Mouse (Mus musculus) erythroid progenitor cell, adult 5-6 weeks (primary cell): ENCODE data around the gene Bpifb9b. TPM values are rescaled to one million over a fixed set of nuclear protein-coding genes. Genes with fewer than 3 reads are reported as not detected.
"Not testable (repeated sequence)": the region's sequence is repeated elsewhere in the genome, so short reads cannot be mapped to it uniquely, and the experiment has no call there.

Source experiments
- ATAC-seq: replicated peaks from 2 replicates; pipeline ENCODE4 v1.8.0; 2016; ENCODE audit warnings: moderate number of reproducible peaks, mild to moderate bottlenecking, moderate TSS enrichment, inconsistent platforms; ENCODE audit not compliant: poor library complexity, low FRiP score, severe bottlenecking
- total RNA-seq, 2 experiments: library from RNA; stranded (forward) in 1 of 2; stranded (reverse) in 1 of 2; fragments of 150-400 nt in 1 of 2; fragments of 186-747, 209-891 nt in 1 of 2; gene quantifications; 2 replicates each; pipeline versions ENCODE4 v1.2.3 to v1.2.4; 2015 to 2017; ENCODE audit warnings: low replicate concordance in 2 of 2

Bpifb9b gene
- not detected in 2 replicates for total RNA-seq (2015; ENCODE audit: low replicate concordance)
- total RNA-seq (2017; ENCODE audit: low replicate concordance), result not detected in 2 replicates

DNA sequence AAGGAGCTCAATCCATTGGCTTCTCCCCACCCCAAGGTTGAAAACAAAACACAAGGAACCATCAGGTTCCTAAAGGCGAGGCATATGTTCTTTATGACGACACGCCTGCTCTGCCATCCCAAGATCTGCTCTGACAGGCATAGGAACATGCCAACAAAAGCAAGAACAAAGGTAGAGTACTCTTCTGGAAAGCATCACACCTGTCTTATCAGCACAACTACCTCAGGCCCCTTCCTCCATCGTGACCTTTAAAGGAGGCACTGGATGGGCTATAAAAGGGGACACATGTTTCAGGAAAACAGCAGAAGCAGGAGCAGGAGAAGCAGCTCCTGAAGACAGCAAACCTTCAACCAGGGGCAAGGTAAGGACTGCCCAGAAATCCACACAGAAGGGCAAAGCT, at the start of gene Bpifb9b:
Gene Bpifb9b, plus strand, starts transcription at position 301 of the 400 bp plus-strand sequence.
- not testable (repeated sequence) for ATAC-seq

- ATAC-seq, result not testable (repeated sequence)
Measured at GRCm38 (mm10) chr2:154257554-154257953, 49.5 kb upstream of the Bpifb9b start, which contains the start of gene Bpifb9a. Bpifb9a (plus strand) TSS chr2:154257854.

DNA sequence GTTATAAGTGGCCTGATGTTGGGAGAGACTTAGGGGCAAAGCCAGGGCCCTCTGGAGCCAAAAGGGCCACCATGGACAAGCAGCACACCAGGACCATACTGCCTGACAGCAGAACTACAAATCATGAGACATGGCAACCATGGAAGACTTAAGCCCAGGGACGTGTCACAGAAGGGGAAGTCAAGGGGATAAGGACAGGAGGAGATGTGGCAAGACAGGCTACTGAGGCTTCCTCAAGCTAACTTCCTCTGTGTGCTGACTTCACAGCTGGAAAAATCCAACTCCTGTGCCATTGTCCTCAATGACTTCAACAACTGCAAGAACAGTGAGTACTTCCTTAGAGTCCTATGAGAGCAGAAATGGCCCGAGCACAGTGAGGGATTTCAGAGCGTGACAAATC, 42.6 kb upstream of the Bpifb9b start:
- not testable (repeated sequence) for ATAC-seq

- ATAC-seq, result not testable (repeated sequence)
Measured at GRCm38 (mm10) chr2:154291866-154292265, 15.2 kb upstream of the Bpifb9b start.

GRCm38 (mm10) chr2:154292833-154293232, 14.2 kb upstream of the Bpifb9b start:
- no peak for ATAC-seq

- not testable (repeated sequence) for ATAC-seq
Measured at GRCm38 (mm10) chr2:154294746-154295145, 12.3 kb upstream of the Bpifb9b start.

DNA sequence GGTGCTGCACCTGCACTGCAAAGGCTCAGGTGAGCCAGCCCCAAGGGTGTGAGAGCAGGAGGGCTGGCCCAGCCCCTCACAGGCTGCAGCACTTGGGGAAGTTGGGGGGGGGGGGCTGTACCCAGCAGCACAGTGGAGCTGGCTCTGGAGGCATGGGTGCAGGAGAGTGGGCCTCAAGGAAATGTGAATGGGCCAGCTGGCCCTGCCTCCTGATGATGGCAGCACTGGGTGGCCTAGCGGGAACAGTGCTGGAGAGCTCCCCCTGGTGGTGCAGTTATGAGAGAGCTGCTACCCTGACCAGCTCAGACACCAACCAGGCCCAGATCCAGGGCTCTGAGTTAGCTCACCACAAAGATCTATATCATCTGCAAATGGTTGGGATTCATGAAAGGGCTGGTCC, 6.5 kb upstream of the Bpifb9b start:
- peak; percentile 88 for ATAC-seq

- ATAC-seq, result no peak
Measured at GRCm38 (mm10) chr2:154301763-154302162, 5.3 kb upstream of the Bpifb9b start.

- ATAC-seq, result not testable (repeated sequence)
Measured at GRCm38 (mm10) chr2:154304604-154305003, 2.4 kb upstream of the Bpifb9b start.

GRCm38 (mm10) chr2:154313771-154314170, 6.7 kb downstream of the Bpifb9b start:
- not testable (repeated sequence) for ATAC-seq

DNA sequence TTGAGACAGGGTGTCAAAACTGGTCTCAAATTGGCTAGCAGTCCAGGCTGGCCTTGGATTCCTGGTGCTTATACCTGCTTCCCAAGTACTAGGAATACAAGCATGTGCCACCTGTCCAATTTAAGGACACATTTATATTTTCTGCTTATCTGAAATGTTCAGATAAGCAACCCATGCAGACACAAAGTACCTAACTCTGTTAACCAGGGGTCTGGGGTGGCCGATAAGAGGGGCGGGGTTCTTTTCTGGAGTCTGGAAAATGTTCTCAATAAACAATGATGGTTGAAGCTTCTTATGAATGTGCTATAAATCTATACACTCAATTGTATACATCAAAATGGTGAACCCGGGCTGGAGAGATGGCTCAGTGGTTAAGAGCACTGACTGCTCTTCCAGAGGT, 19.8 kb downstream of the Bpifb9b start:
- ATAC-seq, result peak; percentile 70

DNA sequence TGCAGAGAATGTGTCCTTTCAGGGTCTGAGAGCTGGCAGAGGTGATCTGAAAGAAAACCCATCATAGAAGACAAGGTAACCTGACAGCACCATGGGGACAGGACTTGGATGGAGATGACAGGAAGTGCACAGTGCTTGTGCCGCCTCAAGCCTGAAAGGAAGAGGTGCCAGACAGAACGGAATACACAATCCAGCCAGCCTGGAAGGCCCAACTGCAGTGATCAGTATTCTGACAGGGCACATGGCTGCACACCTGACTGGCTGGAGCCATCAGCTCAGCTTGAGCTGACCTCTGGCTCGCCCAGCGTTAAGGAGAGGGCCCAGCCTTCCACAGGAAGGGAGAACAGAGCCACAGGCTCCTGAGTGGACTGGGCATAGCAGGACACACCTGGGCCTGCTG, 28.5 kb downstream of the Bpifb9b start:
- ATAC-seq, result no peak

DNA sequence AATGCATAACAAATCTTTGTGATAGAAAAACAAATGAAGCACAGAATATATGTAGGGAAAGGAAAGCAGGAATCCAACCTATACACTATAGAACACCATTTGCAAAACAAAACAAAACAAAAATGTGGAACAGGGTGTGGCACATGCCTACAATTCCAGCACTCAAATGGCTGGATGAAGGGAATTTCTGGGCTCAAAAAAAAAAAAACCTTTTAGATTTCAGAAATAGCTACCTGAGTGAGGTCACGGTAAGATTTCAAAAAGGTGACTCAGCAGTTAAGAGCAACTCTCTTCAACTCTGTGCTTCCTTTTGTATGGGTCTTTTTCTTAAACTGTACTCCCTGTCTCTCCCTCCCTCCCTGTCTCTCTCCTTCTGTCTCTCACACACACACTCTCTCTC, 31.1 kb downstream of the Bpifb9b start:
- ATAC-seq, result no peak

DNA sequence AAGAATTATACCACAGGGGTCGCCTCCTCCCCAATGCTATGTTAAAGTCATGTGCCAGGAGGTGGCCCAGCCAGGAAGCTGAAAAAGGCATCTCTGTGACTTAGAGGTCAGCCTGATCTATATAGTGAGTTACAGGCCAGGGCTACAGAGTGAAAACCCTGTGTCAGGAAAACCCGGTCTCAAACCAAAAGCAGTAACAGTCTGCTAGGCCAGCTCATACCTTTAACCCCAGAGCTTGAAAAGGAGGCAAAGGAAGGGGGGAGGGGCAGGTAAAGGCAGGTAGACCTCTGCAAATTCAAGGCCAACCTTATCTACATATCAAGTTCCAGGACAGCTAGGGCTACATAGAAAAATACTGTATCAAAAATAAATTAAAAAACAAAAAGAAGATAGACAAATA, 32.3 kb downstream of the Bpifb9b start:
- ATAC-seq, result 0 out of 2 replicates have a peak, but pooled peaks have one; percentile 46

DNA sequence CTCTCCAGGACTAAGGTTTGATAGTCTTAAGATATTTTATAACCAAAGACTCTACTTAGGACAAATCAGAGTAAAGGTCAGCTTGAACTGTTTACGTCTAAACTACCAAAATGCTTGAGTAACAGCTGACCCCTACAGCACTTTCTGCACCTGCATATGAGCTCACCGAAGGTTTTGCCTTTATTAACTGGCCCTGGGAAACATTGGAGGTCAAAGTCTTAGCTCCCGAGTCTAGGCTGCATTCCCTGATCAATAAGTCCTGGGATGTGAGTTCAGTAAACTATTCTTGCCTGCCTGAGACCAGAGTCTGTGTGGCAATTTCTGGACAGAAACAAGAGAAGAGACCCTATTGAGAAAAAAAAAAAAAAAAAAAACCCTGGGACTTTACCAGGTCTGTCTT, 41.1 kb downstream of the Bpifb9b start:
- no peak for ATAC-seq

DNA sequence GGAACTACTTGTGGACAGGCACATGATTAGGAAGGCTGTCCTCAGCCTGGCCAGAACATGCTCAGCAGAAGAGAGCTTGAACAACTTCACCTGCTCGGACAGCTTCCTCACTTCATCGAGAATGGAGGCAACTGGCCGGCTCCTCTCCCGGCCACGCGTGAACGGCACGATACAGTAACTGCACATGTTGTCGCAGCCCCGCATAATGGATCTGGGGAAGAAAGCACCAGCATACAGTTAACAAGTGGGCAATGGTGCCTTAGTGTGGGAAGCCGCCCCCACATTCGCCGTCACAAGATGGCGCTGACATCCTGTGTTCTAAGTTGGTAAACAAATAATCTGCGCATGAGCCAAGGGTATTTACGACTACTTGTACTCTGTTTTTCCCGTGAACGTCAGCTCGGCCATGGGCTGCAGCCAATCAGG, 47.0 kb downstream of the Bpifb9b start:
- peak; percentile 65 for ATAC-seq

GRCm38 (mm10) chr2:154367510-154367909, 60.5 kb downstream of the Bpifb9b start:
- ATAC-seq, result no peak

Other genes starting within 250 kb of the Bpifb9b start
- gene Bpifa3, start 176.9 kb upstream of the Bpifb9b start, total RNA-seq (2015; ENCODE audit: low replicate concordance), result not detected in 2 replicates
- not detected in 2 replicates for gene Bpifa3, start 176.9 kb upstream of the Bpifb9b start, total RNA-seq (2017; ENCODE audit: low replicate concordance)
- gene Bpifa1, start 164.3 kb upstream of the Bpifb9b start, total RNA-seq (2015; ENCODE audit: low replicate concordance), result not detected in 2 replicates
- not detected in 2 replicates for gene Bpifa1, start 164.3 kb upstream of the Bpifb9b start, total RNA-seq (2017; ENCODE audit: low replicate concordance)
- gene Bpifa5, start 144.6 kb upstream of the Bpifb9b start, total RNA-seq (2015; ENCODE audit: low replicate concordance), result not detected in 2 replicates
- gene Bpifa5, start 144.6 kb upstream of the Bpifb9b start, total RNA-seq (2017; ENCODE audit: low replicate concordance), result not detected in 2 replicates
- not detected in 2 replicates for gene Bpifb1, start 116.4 kb upstream of the Bpifb9b start, total RNA-seq (2015; ENCODE audit: low replicate concordance)
- not detected in 2 replicates for gene Bpifb1, start 116.4 kb upstream of the Bpifb9b start, total RNA-seq (2017; ENCODE audit: low replicate concordance)
- not detected in 2 replicates for gene Bpifb5, start 83.5 kb upstream of the Bpifb9b start, total RNA-seq (2015; ENCODE audit: low replicate concordance)
- not detected in 2 replicates for gene Bpifb5, start 83.5 kb upstream of the Bpifb9b start, total RNA-seq (2017; ENCODE audit: low replicate concordance)
- gene Bpifb9a, start 49.4 kb upstream of the Bpifb9b start, total RNA-seq (2015; ENCODE audit: low replicate concordance), result not detected in 2 replicates
- not detected in 2 replicates for gene Bpifb9a, start 49.4 kb upstream of the Bpifb9b start, total RNA-seq (2017; ENCODE audit: low replicate concordance)
- 10.1 and 12.3 TPM in 2 replicates for gene Cdk5rap1, start 65.8 kb downstream of the Bpifb9b start, total RNA-seq (2015; ENCODE audit: low replicate concordance)
- 8.2 and 28.1 TPM in 2 replicates for gene Cdk5rap1, start 65.8 kb downstream of the Bpifb9b start, total RNA-seq (2017; ENCODE audit: low replicate concordance)
- gene Snta1, start 100.9 kb downstream of the Bpifb9b start, total RNA-seq (2015; ENCODE audit: low replicate concordance), result not detected in 2 replicates
- 1.0 and 1.8 TPM in 2 replicates for gene Snta1, start 100.9 kb downstream of the Bpifb9b start, total RNA-seq (2017; ENCODE audit: low replicate concordance)
- 9.6 and 28.1 TPM in 2 replicates for gene Cbfa2t2, start 129.3 kb downstream of the Bpifb9b start, total RNA-seq (2015; ENCODE audit: low replicate concordance)
- 6.5 and 14.1 TPM in 2 replicates for gene Cbfa2t2, start 129.3 kb downstream of the Bpifb9b start, total RNA-seq (2017; ENCODE audit: low replicate concordance)
- not detected in 2 replicates for gene 1700003F12Rik, start 239.9 kb downstream of the Bpifb9b start, total RNA-seq (2015; ENCODE audit: low replicate concordance)
- gene 1700003F12Rik, start 239.9 kb downstream of the Bpifb9b start, total RNA-seq (2017; ENCODE audit: low replicate concordance), result not detected in 2 replicates
- gene Actl10, start 244.5 kb downstream of the Bpifb9b start, total RNA-seq (2015; ENCODE audit: low replicate concordance), result not detected in 2 replicates
- gene Actl10, start 244.5 kb downstream of the Bpifb9b start, total RNA-seq (2017; ENCODE audit: low replicate concordance), result not detected in 2 replicates